Mouse (Mus musculus) liver, embryonic 13.5 days (tissue): Measurements from ENCODE around the gene Lrrc4c. TPM values are rescaled to one million over a fixed set of nuclear protein-coding genes. Genes with fewer than 3 reads are reported as not detected.

Experiments
- ATAC-seq: fragments of 200-750 bp; cut with Nextera tagmentation; 2 replicates; pipeline ENCODE4 v1.8.0; 2017; ENCODE audit warnings: low read depth, mild to moderate bottlenecking, moderate number of reproducible peaks, moderate library complexity
- DNase-seq: peaks from one replicate; pipeline ENCODE4 v3.0.0; 2022
- H3K27ac ChIP-seq: fragments of 300-500 bp; sonication (generic); 2 replicates; pipeline ENCODE4 v1.5.1; 2015; ENCODE audit warnings: moderate library complexity, mild to moderate bottlenecking, inconsistent platforms
- H3K27me3 ChIP-seq: fragments of 300-500 bp; sonication (generic); 2 replicates; pipeline ENCODE4 v1.6.1; 2015; ENCODE audit warnings: mild to moderate bottlenecking, inconsistent platforms
- H3K36me3 ChIP-seq: fragments of 300-500 bp; sonication (generic); 2 replicates; pipeline ENCODE4 v1.6.1; 2015; ENCODE audit warnings: mild to moderate bottlenecking, inconsistent platforms
- H3K4me1 ChIP-seq: fragments of 300-500 bp; sonication (generic); replicated peaks from 2 replicates; pipeline ENCODE4 v1.6.1; 2015; ENCODE audit warnings: inconsistent platforms
- H3K4me2 ChIP-seq: fragments of 300-500 bp; sonication (generic); 2 replicates; pipeline ENCODE4 v1.6.1; 2015; ENCODE audit warnings: inconsistent platforms, mild to moderate bottlenecking, moderate library complexity
- H3K4me3 ChIP-seq: fragments of 300-500 bp; sonication (generic); replicated peaks from 2 replicates; pipeline ENCODE4 v1.5.1; 2015; ENCODE audit warnings: mild to moderate bottlenecking, inconsistent platforms
- H3K9ac ChIP-seq: fragments of 300-500 bp; sonication (generic); 2 replicates; pipeline ENCODE4 v1.6.1; 2015; ENCODE audit warnings: mild to moderate bottlenecking, inconsistent platforms
- H3K9me3 ChIP-seq: fragments of 300-500 bp; sonication (generic); replicated peaks from 2 replicates; pipeline ENCODE4 v1.6.1; 2016; ENCODE audit warnings: inconsistent platforms
- WGBS: fragments of 180-500 bp; shearing (Covaris S2); methylation state at CpG from one replicate; pipeline ENCODE4 v1.1.7; 2015; ENCODE audit not compliant: insufficient replicate concordance; 5-methylcytosine and 5-hydroxymethylcytosine counted together
- polyA plus RNA-seq: library from polyadenylated mRNA; unstranded; fragments of >200 nt; fragmentation: Nextera tagmentation; extraction: Ambion mirVana; gene quantifications from 2 replicates; pipeline ENCODE4 v1.2.1, GENCODE M21; 2015

Gene Lrrc4c
- polyA plus RNA-seq, 1 experiment from 2014 or later: 0.13 TPM

DNA sequence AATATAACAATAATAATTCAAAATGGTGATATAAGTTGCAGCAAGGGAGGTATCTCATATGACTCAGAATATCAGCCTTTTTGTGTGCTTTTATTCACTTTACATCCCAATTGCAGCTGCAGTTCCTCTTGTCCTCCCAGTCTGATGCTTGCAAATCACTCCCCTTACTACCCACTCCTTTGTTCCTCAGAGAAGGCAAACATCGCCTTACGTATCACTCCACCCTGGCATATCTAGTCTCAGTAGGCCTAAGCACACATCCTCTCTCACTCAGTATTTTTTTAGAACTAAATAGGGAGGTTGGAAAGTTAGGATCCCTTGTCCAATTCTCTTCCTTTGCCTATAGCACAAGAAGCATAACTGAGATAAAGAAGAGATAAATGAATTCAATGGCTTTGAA is 1117.6 kb downstream of the Lrrc4c start:
- Histone ChIP-seq H3K9me3 (no peaks in the 10 kb centered on the region), H3K4me3 (no peak overlapping the region), H3K9ac (no peak overlapping the region), H3K27ac (no peak overlapping the region), H3K4me1 (no peaks in the 10 kb centered on the region), H3K4me2 (no peak overlapping the region), H3K36me3 (no peaks in the 10 kb centered on the region), H3K27me3 (no peaks in the 10 kb centered on the region)
- ATAC-seq (no peak), DNase-seq (no peak)
- WGBS: 81% methylated on average over 2 of the region's 2 CpGs

DNA sequence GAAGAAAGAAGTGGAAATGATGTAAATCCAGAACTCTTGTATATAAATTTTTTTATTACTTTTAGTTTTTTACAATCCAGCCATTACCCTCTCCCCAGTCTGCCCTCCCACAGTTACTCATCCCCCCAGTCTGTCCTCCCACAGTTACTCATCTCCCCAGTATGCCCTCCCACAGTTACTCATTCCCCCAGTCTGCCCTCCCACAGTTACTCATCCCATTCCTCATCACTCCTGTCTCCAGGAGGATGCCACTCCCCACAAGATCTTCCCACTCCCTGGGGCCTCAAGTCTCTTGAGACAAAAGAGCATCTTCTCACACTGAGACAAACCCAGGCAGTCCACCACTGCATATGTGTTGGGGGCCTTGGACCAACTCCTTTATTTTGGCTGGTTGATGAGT is 1119.8 kb downstream of the Lrrc4c start:
- DNase-seq (no peak), ATAC-seq (no peak)
- Histone ChIP-seq H3K36me3 (no peaks in the 10 kb centered on the region), H3K4me2 (no peak overlapping the region), H3K4me3 (no peak overlapping the region), H3K9ac (no peak overlapping the region), H3K27ac (no peak overlapping the region), H3K4me1 (no peaks in the 10 kb centered on the region), H3K27me3 (no peaks in the 10 kb centered on the region), H3K9me3 (no peaks in the 10 kb centered on the region)

DNA sequence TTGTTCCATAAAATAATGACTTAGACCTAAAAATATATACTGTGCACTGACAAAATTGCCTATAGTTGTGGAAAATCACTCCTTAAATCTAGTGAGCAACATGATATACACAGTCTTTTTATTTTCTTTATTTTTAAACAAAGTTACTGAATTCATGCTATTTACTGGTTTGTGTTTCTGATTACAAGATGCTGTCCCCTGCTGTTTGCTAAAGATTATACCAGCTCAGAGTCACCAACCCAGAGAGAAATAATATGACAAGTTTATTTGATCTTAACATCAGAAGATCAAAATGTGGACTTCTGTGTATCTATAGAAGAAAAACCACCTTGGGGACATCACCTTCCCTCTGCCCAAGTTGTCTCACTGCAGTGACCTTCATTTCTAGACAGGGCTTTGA is 1145.6 kb downstream of the Lrrc4c start:
- H3K27me3 ChIP-seq: peaks cover 16% of the 10 kb centered on the region
- no peak for ATAC-seq

DNA sequence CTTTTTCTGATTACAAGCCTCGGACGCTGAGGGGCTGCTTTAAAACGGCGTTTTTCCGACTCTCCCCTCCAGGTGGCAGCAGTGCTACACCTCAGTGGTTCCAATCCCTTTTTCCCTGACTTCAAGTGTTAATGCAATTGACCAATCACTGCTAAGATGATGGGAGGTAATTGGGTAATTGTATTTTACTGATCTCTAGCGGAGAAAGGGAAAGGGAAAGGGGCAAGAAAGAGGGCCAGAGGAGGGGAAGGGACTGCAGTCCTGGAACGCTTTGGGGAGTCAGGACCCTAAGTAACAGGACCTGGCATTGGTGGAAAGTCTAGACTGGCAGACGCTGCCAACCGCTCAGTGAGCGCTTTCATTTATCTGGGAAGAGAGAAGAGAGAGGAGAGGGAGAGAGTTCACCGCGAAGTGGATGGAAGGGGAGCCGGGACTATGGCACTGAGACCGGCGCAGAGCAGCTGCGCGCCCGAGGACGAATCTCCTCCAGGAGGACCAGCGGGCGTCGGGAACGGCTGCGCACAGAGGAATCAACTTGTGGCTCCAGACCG is 1148.3 kb downstream of the Lrrc4c start:
- Histone ChIP-seq H3K36me3 (no peaks in the 10 kb centered on the region), H3K9ac (no peak overlapping the region), H3K27me3 (peaks cover 20% of the 10 kb centered on the region), H3K4me2 (peak overlapping the region; percentile 52), H3K4me1 (no peaks in the 10 kb centered on the region), H3K9me3 (no peaks in the 10 kb centered on the region), H3K27ac (no peak overlapping the region), H3K4me3 (peak overlapping the region; percentile 36)
- WGBS: under 1% methylated on average over 25 of the region's 25 CpGs
- ATAC-seq (peak; percentile 29; the same call in 1 of the 2 replicates), DNase-seq (peak; percentile 9)

More for the DNA sequence above, 1145.6 kb downstream of the Lrrc4c start:
- Histone ChIP-seq H3K4me1 (no peaks in the 10 kb centered on the region), H3K9me3 (no peaks in the 10 kb centered on the region), H3K27ac (no peak overlapping the region), H3K36me3 (no peaks in the 10 kb centered on the region), H3K4me3 (no peak overlapping the region), H3K9ac (no peak overlapping the region), H3K4me2 (no peak overlapping the region)
- DNase-seq: no peak

- DNase-seq: no peak
- no peak overlapping the region for H3K9ac ChIP-seq
- H3K36me3 ChIP-seq: no peaks in the 10 kb centered on the region
- ATAC-seq: no peak
- H3K4me1 ChIP-seq: no peaks in the 10 kb centered on the region
- no peak overlapping the region for H3K27ac ChIP-seq
- H3K27me3 ChIP-seq: peaks cover 20% of the 10 kb centered on the region
- WGBS: 1% methylated on average over 26 of the region's 26 CpGs
- peak overlapping the region; percentile 52 for H3K4me2 ChIP-seq
- peak overlapping the region; percentile 36 for H3K4me3 ChIP-seq
- no peaks in the 10 kb centered on the region for H3K9me3 ChIP-seq
Observed at GRCm38 (mm10) chr2:97467031-97467549, 1149.1 kb downstream of the Lrrc4c start.

DNA sequence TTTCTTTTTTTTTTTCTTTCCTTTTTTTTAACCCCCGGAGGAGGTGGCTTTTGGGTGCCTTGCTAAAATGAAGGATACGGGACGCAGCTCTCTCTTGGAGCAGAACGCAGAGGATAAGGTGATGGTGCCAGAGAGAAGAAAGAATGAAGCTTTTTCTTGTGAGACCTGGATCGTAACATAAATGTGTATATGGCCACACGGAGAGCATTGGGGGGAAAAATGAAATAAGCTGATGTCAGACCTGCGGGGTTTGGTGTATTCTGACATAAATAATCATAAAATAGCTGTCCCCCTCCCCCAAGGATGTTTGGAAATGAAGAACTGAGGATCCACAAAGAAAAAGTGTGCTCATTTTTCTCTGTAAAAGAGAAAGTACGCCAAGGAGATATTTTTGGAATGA is 1149.7 kb downstream of the Lrrc4c start:
- DNase-seq (no peak), ATAC-seq (no peak)
- no peaks in the 10 kb centered on the region for H3K36me3 ChIP-seq
- no peaks in the 10 kb centered on the region for H3K9me3 ChIP-seq
- WGBS: 14% methylated on average over 8 of the region's 8 CpGs
- peak overlapping the region; percentile 23; the same call in 1 of the 2 replicates for H3K4me2 ChIP-seq
- no peak overlapping the region for H3K27ac ChIP-seq
- H3K9ac ChIP-seq: no peak overlapping the region
- H3K4me3 ChIP-seq: no peak overlapping the region; the same call in 1 of the 2 replicates
- H3K4me1 ChIP-seq: no peaks in the 10 kb centered on the region
- peaks cover 20% of the 10 kb centered on the region for H3K27me3 ChIP-seq

DNA sequence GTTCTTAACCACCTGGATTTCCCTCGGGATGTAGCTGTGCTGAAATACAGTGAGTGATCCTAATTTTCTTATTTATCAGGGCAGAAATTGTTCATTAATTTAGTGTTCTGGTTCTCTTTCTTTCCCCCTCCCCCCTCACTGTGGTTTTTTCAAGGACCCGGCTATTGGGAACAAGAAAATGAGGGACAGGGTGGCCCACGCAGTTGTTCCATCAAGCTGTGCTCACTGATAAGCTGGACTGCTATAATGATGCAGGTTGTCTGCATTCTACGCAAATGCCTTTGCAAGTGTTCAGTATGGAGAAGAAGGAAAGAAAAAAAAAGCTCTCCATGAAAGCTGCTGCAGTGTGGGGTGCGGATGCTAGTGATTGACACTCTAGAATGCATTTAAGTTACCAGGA is 1150.4 kb downstream of the Lrrc4c start:
- Histone ChIP-seq H3K4me2 (no peak overlapping the region), H3K4me1 (no peaks in the 10 kb centered on the region), H3K9me3 (no peaks in the 10 kb centered on the region), H3K27ac (no peak overlapping the region), H3K27me3 (peaks cover 20% of the 10 kb centered on the region), H3K36me3 (no peaks in the 10 kb centered on the region), H3K4me3 (no peak overlapping the region), H3K9ac (no peak overlapping the region)
- ATAC-seq: no peak
- 25% methylated on average over 5 of the region's 5 CpGs for WGBS
- no peak for DNase-seq

DNA sequence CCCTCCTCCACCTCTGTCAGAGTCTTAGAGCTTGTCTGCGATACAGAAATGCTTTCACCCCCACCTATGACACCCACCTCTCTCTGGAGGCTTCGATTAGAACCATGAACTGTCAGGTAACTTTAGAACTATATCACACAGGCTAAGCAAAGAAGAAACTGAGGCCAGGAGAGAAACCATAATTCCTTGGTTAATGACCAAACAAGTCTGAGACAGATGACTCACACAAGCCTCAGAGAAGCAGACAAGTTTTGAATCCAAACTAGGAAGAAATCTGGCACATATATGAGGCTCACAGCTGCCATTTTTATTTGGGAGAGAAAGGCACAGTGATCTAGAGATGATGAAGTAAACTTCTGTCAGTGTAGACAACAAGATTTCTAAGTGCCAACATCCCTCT is 1151.4 kb downstream of the Lrrc4c start:
- no peaks in the 10 kb centered on the region for H3K9me3 ChIP-seq
- DNase-seq: no peak
- no peaks in the 10 kb centered on the region for H3K4me1 ChIP-seq
- H3K4me2 ChIP-seq: no peak overlapping the region
- H3K36me3 ChIP-seq: no peaks in the 10 kb centered on the region
- no peak for ATAC-seq
- H3K27ac ChIP-seq: no peak overlapping the region
- no peak overlapping the region for H3K9ac ChIP-seq
- H3K27me3 ChIP-seq: peaks cover 20% of the 10 kb centered on the region
- no peak overlapping the region for H3K4me3 ChIP-seq
- WGBS: 27% methylated on average over 2 of the region's 2 CpGs

DNA sequence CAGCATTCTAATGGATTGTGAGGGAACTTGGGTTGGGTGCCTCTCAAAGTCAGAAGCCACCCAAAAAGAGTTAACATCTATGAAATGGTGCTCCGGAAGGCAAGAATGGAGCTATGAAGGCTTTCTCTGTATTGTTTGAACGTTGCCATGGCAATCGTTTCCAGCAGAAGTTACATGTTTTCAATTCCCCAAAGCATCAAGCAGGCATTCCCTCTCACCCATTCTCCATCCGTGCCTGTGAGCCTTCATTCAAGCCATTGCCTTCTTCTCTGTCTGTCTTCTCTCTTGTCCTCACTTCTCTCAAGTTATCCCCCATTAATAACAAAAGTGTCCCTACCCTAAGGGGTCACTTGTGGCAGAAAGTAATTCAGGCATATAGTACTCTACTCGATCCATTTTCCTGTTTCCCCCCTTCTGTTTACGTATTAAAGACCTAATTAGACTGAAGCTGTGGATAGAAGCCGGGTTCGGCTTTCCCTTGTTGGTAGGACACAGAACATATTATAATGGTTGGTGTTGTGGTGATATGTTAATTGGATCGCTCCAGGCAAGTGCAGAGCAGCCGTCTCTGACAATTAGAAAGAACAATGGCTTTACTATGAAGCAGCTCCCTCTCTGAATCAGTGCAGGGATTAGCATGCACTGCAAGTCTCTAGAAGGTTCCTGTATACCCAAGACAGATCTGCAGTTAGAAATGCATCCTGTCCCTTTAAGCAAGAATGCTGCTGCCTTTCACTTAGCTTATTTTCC is 1160.4 kb downstream of the Lrrc4c start:
- ATAC-seq (no peak), DNase-seq (no peak)
- Histone ChIP-seq H3K9ac (no peak overlapping the region), H3K9me3 (no peaks in the 10 kb centered on the region; the same call in 1 of the 2 replicates), H3K36me3 (no peaks in the 10 kb centered on the region), H3K4me1 (no peaks in the 10 kb centered on the region), H3K27me3 (no peaks in the 10 kb centered on the region), H3K4me3 (no peak overlapping the region), H3K4me2 (no peak overlapping the region), H3K27ac (no peak overlapping the region)
- WGBS: 67% methylated on average over 10 of the region's 10 CpGs

GRCm38 (mm10) chr2:97478925-97479298 is 1160.9 kb downstream of the Lrrc4c start:
- H3K36me3 ChIP-seq: no peaks in the 10 kb centered on the region
- no peaks in the 10 kb centered on the region; the same call in 1 of the 2 replicates for H3K9me3 ChIP-seq
- no peaks in the 10 kb centered on the region for H3K4me1 ChIP-seq
- ATAC-seq: no peak
- 72% methylated on average over 4 of the region's 4 CpGs for WGBS
- no peak overlapping the region for H3K4me2 ChIP-seq
- H3K27ac ChIP-seq: no peak overlapping the region
- H3K9ac ChIP-seq: no peak overlapping the region
- no peak for DNase-seq
- H3K27me3 ChIP-seq: no peaks in the 10 kb centered on the region
- no peak overlapping the region for H3K4me3 ChIP-seq

GRCm38 (mm10) chr2:97484990-97485389 is 1167.0 kb downstream of the Lrrc4c start:
- no peak overlapping the region for H3K4me3 ChIP-seq
- ATAC-seq: no peak
- H3K36me3 ChIP-seq: no peaks in the 10 kb centered on the region
- no peaks in the 10 kb centered on the region for H3K27me3 ChIP-seq
- no peaks in the 10 kb centered on the region for H3K9me3 ChIP-seq
- 68% methylated on average over 1 of the region's 1 CpGs for WGBS
- no peaks in the 10 kb centered on the region for H3K4me1 ChIP-seq
- DNase-seq: no peak
- no peak overlapping the region for H3K27ac ChIP-seq
- H3K9ac ChIP-seq: no peak overlapping the region
- H3K4me2 ChIP-seq: no peak overlapping the region

DNA sequence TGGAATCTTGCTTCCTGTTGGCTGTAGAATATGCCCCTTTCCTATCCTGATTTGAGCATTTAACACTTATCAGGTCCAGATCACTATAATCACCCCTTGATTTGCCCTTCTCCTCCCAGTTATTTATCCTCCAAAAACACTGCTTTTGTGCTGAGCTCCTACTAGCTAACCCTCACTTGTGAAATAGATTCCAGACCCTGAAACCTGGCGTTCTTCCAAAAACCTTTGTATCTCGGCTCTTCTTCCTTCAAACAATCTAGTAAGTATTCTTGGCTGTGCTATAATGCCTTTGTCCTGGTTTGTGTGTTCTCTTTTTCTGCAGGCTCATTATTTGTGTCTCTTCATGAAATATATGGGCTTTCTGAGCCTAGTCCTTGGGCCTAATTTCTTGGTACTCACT is 1167.6 kb downstream of the Lrrc4c start:
- Histone ChIP-seq H3K27me3 (no peaks in the 10 kb centered on the region), H3K4me2 (no peak overlapping the region), H3K9ac (no peak overlapping the region), H3K9me3 (no peaks in the 10 kb centered on the region), H3K36me3 (no peaks in the 10 kb centered on the region), H3K27ac (no peak overlapping the region), H3K4me3 (no peak overlapping the region), H3K4me1 (no peaks in the 10 kb centered on the region)
- no peak for ATAC-seq
- 75% methylated on average over 2 of the region's 2 CpGs for WGBS
- DNase-seq: no peak
